Mouse (Mus musculus): ENCODE data around the gene Nudt16l1.

GRCm38 (mm10) chr16:4937351-4938190 is 990 bp upstream of the Nudt16l1 start:
- TF ChIP-seq POLR2A (IDR thresholded peaks at IDR 0.05; ENCODE audit: borderline replicate concordance, control insufficient read depth, low read depth, low read length) (no peak), CTCF (IDR thresholded peaks at IDR 0.05; ENCODE audit: control insufficient read depth, insufficient read depth, low read length) (no peak)

All from bone marrow, adult 2 months (tissue).